Mouse (Mus musculus) urinary bladder, postnatal 14 days (tissue): Measurements from ENCODE around the gene Dydc1.
A peak's percentile ranks its signal among the peaks of the same experiment; 100 is the strongest.
"Not testable (repeated sequence)": the region's sequence is repeated elsewhere in the genome, so short reads cannot be mapped to it uniquely, and the experiment has no call there.

Source experiments
- DNase-seq: peaks from one replicate; pipeline ENCODE4 v3.0.0; 2021; ENCODE audit warnings: low spot score

Gene Dydc1

GRCm38 (mm10) chr14:41072229-41072943 is at the start of gene Dydc1:
Gene Dydc1, plus strand, starts transcription at chr14:41072911.
- DNase-seq: peak; percentile 60

GRCm38 (mm10) chr14:41025087-41025486 is 47.6 kb upstream of the Dydc1 start:
- DNase-seq: no peak

DNA sequence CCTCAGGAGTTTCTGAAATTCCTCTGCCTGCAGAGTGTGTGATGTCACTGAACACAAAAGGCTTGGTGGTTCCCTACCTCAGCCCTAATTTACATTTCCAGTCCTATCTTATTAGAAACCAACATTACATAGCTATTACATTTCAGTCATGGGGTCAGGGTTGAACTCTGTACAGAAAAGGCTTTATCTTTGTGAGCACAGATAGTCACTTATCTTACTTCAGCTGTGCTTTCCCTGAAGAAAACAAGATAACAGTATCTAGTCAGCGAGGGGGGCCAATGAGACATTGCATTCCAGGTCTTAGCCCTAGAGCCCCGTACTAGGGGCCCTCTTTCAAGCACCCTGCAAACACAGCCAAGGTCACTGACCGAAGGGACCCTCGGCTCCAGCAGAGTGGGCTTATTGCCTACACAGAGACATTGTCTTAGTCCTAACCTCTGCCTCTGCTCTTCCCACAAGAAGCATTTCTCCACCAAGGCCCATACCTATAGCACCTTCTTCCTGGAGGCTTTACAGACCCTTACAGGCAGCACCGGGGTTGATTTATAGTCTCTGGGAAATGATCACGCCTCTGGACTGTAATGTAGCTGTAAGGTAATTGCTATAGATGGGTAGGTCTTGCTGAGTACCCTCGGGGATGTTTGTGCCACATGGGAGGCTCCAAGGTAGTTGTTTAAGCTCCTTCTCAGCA is 47.0 kb upstream of the Dydc1 start:
- DNase-seq: no peak

DNA sequence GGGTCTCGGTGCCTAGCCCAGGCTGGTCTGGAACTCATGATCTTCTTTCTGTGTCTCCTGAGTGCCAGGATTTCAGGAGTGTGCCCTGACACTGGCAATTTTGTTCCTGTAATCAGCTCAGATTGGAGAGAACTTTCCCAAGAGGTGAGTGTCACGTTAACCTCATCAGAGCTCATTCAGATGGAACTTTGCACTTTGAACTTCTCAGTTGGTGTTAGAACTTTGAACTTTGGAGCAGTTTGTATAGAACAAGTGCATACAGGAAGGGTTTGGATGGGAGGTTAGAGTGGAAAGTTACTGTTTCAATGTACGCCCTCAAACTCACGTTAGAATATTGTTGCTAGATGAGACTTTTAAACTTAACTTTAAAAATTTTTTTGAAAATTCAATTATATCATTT is 43.4 kb upstream of the Dydc1 start:
- DNase-seq: no peak

- DNase-seq: no peak
These were observed 41.7 kb upstream of the Dydc1 start for GRCm38 (mm10) chr14:41030989-41031513.

DNA sequence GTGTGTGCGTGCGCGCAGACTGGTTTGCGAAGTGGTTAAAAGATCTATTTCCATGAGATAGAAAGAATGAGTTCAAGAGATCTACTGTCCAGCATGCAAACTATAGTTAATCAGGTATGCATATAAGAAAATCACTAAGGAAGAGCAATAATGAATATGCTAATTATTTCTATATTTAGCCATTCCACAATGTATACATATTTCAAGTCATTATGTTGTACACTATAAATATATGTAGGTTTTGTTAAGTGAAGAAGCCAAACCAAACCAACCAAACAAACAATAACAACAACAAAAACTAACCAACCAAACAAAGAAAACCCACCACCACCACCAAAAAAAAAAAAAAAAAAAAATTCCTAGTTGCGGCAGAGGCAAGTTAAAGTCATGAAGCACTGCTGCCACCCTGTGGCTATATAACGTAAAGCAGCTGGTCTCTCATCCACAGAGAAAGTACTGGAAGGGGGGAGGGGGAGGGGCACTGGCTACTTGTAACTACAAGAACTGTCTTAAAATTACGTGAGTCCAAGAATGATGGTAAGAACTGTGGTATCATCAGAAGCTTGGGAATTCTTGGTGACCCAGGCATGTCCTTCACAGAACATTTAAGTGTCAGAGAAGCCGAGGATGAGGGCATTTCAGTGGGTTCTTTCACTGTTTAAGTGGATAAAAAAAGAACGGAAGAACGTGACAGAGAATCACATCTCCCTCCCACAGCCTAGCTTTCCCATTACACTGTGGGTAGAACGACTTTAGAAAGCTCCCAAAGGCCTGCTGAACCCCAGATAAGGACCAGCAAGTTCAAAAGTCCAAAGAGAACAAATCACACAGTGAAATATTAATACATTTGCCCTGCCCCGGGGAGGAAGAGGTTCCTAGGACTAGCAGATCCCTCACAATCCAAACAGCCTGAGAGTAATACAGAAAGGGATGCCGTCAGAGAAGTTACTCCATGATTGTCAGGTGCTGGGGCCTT is 39.3 kb upstream of the Dydc1 start:
- peak; percentile 81 for DNase-seq

DNA sequence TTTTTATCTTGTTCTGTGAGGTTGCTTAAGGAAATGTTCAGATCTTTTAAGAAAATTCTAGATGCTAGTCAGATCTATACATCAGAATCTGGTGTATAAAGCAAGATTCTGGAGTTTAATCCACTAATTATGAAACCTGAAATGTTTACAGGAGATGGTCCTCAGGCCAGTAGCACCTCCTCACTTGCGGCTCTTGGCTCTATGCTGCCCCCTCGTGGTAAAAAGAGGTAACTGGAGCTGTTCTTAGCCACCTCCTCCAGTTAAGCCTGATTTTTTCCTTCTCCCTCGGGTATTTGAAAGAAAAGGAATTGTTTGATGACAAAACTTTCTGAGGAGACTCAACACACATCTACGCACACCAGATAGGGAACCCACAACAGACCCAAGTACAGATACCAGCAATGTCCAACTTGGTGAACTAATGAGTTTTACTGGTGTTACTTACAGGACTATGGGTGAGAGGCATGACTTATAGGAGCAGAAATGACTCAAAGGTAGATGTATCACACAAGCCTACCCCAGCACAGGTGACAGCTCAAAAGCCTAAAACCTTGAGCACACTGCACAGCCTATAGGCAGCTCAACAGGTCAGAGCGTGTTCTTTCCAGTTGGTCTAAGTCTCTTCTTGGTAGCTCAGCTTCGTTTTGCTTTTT is 37.4 kb upstream of the Dydc1 start:
- peak; percentile 65 for DNase-seq

DNA sequence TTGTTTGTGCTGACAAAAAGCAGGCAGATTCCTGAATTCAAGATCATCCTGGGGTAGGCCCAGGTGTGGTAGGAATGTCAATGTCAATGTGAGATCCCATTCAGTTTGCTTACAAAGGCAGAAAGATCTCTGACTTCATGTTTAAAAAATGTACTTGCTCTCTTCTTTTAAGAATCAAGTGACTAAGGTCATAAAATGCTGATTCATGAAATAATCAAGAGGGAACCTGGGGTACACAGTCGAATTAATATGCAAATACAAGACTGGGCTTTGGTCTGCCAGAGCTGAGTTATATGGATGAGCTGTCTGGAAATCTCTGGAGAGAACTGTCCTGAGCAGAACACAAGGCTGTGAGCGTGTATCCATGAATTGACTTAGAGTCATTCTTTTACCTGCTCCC is 25.3 kb upstream of the Dydc1 start:
- no peak for DNase-seq

GRCm38 (mm10) chr14:41050471-41050870 is 22.2 kb upstream of the Dydc1 start:
- no peak for DNase-seq

- no peak for DNase-seq
These were observed 20.2 kb upstream of the Dydc1 start for GRCm38 (mm10) chr14:41052481-41052880.

- not testable (repeated sequence) for DNase-seq
These were observed 19.5 kb upstream of the Dydc1 start for GRCm38 (mm10) chr14:41053190-41053589.

DNA sequence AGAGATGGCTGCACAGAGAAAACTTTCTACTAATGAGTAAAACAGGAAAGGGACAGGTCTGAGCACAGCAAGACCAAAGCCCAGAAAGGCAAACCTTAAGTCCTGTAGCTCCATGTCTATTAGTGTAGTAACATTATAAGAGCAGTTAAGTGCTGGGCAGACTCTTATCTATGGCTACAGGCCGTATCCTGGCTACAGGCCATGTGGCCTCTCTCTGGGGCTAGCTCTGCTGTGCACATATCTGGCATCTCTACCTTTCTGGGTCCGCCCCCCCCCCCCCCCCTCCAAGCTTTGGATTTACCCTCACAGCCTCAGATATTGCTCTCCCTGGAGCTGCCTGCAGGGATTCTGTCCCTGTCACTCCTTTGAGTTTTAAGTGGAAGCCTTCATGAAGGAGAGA is 7.5 kb upstream of the Dydc1 start:
- no peak for DNase-seq

DNA sequence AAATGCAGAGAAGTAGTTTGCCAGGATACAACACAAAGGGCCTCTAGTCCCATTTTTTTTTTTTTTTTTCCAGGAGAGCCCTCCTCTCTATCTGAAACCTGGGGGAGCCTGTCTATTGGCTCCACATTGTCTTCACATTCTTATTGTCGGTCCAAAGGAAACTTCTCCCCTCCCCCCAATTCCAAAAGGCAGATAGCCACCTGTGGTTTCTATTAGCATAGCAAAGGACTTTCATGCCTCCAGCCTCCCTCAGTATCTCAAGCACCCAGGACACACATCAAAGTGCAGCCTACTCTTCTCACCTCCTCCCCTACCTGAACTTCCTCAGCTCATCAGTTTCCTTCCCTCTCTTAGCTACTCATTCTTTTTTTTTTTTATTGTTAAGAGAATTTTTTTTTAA is 6.3 kb upstream of the Dydc1 start:
- DNase-seq: no peak

DNA sequence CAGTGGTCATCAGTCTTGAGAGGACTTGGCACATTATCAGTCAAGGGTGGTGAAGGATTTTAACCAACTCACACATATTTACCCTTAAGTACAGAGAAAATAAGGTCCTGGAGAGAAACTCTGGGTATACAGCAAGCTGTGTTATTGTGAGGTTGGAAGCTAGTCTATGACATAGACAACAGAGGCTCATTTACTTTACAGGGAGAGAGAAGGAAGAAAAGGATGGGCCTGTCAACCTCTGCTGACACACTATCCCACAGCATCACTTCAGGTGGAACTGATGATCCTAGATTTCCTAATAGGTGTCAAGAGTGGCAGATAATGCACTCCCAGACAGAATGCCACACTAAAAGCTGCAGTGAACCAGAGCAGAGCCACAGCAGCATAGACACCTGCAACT is 3.6 kb upstream of the Dydc1 start, which contains the start of gene Dydc2:
Gene Dydc2 (minus strand): TSS at position 101 of the 400 bp plus-strand sequence.
- no peak for DNase-seq

GRCm38 (mm10) chr14:41070343-41070742 is 2.4 kb upstream of the Dydc1 start:
- no peak for DNase-seq

DNA sequence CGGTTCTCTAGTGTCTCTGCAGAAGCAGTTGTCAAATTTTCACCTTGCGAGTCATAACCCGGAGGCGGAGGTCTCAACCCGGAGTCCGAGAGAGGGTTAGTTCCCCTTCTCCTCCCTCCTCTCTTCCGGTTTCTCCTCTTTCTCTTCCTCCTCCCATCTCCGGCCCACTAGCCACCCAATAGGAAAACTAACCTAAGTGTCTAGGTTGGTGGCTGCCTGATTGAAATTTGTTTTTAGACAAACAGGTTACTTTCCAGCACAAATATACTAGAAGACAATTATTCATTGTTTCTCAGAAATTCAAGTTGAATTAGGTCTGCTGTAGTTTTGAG is 199 bp downstream of the Dydc1 start:
- DNase-seq: no peak

GRCm38 (mm10) chr14:41082408-41082807 is 9.7 kb downstream of the Dydc1 start:
- DNase-seq: no peak

DNA sequence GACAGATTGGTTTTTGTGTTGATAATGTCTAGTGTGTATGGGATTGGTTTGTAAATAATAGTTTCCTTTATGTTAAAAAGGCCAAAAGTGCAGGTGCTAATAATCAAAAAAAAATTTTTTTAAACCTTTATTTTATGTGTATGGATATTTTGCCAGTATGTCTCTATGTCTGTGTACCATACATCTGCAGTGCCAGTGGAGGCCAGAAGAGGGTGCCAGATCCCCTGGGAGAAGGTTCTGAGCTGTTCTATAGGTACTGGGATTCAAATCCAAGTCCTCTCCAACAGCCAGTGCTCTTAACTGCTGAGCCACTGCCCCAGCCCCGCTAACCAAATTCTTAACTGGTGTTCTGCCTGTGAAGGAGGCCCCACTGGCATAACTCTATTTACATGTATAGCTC is 14.8 kb downstream of the Dydc1 start:
- no peak for DNase-seq

DNA sequence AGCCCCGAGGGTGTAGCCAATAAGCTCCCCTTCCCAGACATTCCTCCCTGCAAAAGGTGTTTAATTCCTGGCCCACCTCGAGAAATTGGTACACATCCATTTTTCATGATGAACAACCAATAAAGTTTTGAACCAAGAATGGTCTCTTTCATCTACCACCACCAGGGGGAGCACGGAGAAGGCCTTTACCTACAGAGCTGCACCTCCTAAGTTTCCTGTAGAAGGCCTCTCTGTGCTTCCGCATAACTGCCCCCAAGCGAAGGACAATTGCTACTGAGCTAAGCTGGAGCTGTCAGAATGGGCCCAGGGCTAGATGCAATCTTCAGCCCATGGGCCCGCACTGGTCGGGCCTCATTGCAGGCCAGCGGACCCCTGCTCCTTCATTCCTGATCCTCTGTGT is 18.1 kb downstream of the Dydc1 start:
- DNase-seq: peak; percentile 18

GRCm38 (mm10) chr14:41094114-41094513 is 21.4 kb downstream of the Dydc1 start:
- DNase-seq: no peak

GRCm38 (mm10) chr14:41096296-41096860 is 23.7 kb downstream of the Dydc1 start:
- no peak for DNase-seq
